Mouse (Mus musculus): ENCODE results near the gene Ifngr1. TPM values are rescaled to one million over a fixed set of nuclear protein-coding genes. Genes with fewer than 3 reads are reported as not detected.

Gene Ifngr1
- total RNA-seq, 2 experiments from 2014 or later = 16.1 to 20.2 TPM

GRCm38 (mm10) chr10:19627748-19628147, 36.0 kb downstream of the Ifngr1 start:
- DNase-seq (ENCODE audit: extremely low spot score in 1 of 2, low spot score in 1 of 2) = no peak

- DNase-seq (ENCODE audit: extremely low spot score in 1 of 2, low spot score in 1 of 2) = no peak
These were observed 40.0 kb downstream of the Ifngr1 start for GRCm38 (mm10) chr10:19631616-19632195.

GRCm38 (mm10) chr10:19638851-19639250, 47.1 kb downstream of the Ifngr1 start:
- DNase-seq (ENCODE audit: extremely low spot score in 1 of 2, low spot score in 1 of 2) = no peak

GRCm38 (mm10) chr10:19639630-19640029, 47.9 kb downstream of the Ifngr1 start:
- DNase-seq (ENCODE audit: extremely low spot score in 1 of 2, low spot score in 1 of 2) = no peak

- DNase-seq (ENCODE audit: extremely low spot score in 1 of 2, low spot score in 1 of 2) = no peak
These were observed 53.4 kb downstream of the Ifngr1 start for GRCm38 (mm10) chr10:19645119-19645518.

GRCm38 (mm10) chr10:19657426-19657825, 65.7 kb downstream of the Ifngr1 start:
- no peak for DNase-seq (ENCODE audit: extremely low spot score in 1 of 2, low spot score in 1 of 2)

Other genes with a start within 250 kb of the Ifngr1 start
- not detected for gene Olig3, start 235.4 kb upstream of the Ifngr1 start, total RNA-seq (2021)
- not detected for gene Il22ra2, start 30.0 kb downstream of the Ifngr1 start, total RNA-seq (2021)
- gene Il20ra, start 120.6 kb downstream of the Ifngr1 start, total RNA-seq (2021) = not detected

Measured in layer of hippocampus, postnatal 25 days (tissue).